Mouse (Mus musculus): ENCODE results near the gene C87499. TPM values are rescaled to one million over a fixed set of nuclear protein-coding genes. Genes with fewer than 3 reads are reported as not detected.

Gene C87499
- polyA plus RNA-seq, 1 experiment from 2014 or later: not detected

DNA sequence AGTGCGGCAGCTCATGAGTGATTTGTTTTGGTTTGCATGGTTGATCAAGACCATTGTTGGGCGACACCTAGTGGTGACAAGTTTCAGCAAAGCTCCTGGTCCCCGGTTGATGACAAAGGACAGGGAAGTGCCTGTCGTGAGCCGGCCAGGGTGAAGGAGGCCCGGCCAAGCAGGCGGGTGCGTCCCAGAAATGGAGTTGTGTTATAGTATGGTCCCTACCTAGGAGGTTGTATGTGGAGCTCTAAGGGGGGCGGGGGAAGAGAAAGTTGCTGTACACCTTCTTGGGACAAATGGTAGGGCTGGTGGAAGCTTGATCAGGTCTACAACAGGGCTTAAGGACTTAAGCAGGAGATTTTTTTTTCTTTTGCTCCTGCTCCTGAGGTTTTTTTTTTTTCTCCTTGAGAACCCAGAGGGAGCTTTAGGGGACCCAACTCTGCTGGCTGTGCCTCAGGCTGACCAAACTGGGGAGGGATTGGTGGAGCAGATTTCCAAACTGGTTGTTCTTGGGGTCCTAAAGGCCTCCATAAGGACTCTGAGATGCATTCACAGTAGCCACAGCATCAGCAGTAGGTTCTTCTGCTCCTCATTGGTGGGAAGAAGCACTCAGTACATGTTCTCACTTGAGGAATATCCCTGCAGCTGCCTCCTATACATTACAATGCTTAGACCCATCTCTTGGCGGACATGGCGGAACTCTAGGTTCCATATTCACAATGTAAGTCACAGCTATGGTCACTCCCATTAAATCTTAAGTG lies 7.0 kb upstream of the C87499 start:
- Histone ChIP-seq H3K9ac (ENCODE audit: low read length) (no peak overlapping the region), H3K27ac (ENCODE audit: low read depth, low read length) (no peak overlapping the region), H3K9me3 (ENCODE audit: control insufficient read depth, low read length) (no peaks in the 10 kb centered on the region), H3K36me3 (ENCODE audit: control insufficient read depth, insufficient read depth, low read length) (no peaks in the 10 kb centered on the region), H3K4me2 (ENCODE audit: low read depth) (no peak overlapping the region), H3K27me3 (ENCODE audit: control insufficient read depth, insufficient read depth, low read length) (no peaks in the 10 kb centered on the region), H3K4me3 (ENCODE audit: low read depth, low read length) (no peak overlapping the region), H3K4me1 (ENCODE audit: control insufficient read depth, insufficient read depth, low read length) (no peaks in the 10 kb centered on the region)
- ATAC-seq (ENCODE audit: insufficient read depth, low FRiP score, low TSS enrichment) (peak; percentile 95), DNase-seq (ENCODE audit: low spot score) (peak; percentile 87)
- WGBS: 22% methylated on average over 11 of the region's 11 CpGs

GRCm38 (mm10) chr4:88640704-88641076 lies 6.5 kb upstream of the C87499 start:
- no peak for DNase-seq (ENCODE audit: low spot score)
- Histone ChIP-seq H3K27me3 (ENCODE audit: control insufficient read depth, insufficient read depth, low read length) (no peaks in the 10 kb centered on the region), H3K4me2 (ENCODE audit: low read depth) (no peak overlapping the region), H3K27ac (ENCODE audit: low read depth, low read length) (no peak overlapping the region), H3K4me1 (ENCODE audit: control insufficient read depth, insufficient read depth, low read length) (no peaks in the 10 kb centered on the region), H3K4me3 (ENCODE audit: low read depth, low read length) (no peak overlapping the region), H3K36me3 (ENCODE audit: control insufficient read depth, insufficient read depth, low read length) (no peaks in the 10 kb centered on the region), H3K9ac (ENCODE audit: low read length) (no peak overlapping the region), H3K9me3 (ENCODE audit: control insufficient read depth, low read length) (no peaks in the 10 kb centered on the region)
- no peak for ATAC-seq (ENCODE audit: insufficient read depth, low FRiP score, low TSS enrichment)
- 69% methylated on average over 8 of the region's 8 CpGs for WGBS

DNA sequence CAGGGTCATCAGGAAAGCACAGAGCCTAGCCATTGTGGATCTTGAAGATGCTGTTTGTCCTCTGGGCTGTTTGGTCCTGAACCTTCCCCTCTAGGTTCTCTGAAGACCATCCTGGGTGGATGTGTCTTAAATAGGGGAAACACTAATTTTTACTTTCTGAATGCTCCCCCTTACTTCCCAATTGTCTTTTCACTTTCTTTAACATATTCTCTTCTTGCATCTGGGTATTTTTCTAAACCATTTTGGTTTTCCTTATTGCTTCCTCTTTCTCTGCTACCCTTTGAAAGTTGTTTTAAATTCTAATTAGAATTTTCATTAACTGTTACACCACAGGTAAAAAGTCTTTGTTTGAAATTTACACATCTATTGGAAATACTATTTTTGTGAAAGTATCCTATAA lies 30.9 kb downstream of the C87499 start, which contains the start of gene Ifna12:
Gene Ifna12, minus strand, starts transcription at position 101 of the 400 bp plus-strand sequence.
- Histone ChIP-seq H3K9me3 (ENCODE audit: control insufficient read depth, low read length) (no peaks in the 10 kb centered on the region), H3K4me1 (ENCODE audit: control insufficient read depth, insufficient read depth, low read length) (no peaks in the 10 kb centered on the region), H3K27me3 (ENCODE audit: control insufficient read depth, insufficient read depth, low read length) (no peaks in the 10 kb centered on the region), H3K4me2 (ENCODE audit: low read depth) (no peak within 1 kb of the TSS), H3K27ac (ENCODE audit: low read depth, low read length) (no peak within 1 kb of the TSS), H3K4me3 (ENCODE audit: low read depth, low read length) (no peak within 1 kb of the TSS), H3K9ac (ENCODE audit: low read length) (no peak within 1 kb of the TSS), H3K36me3 (ENCODE audit: control insufficient read depth, insufficient read depth, low read length) (no peaks in the 10 kb centered on the region)
- DNase-seq (ENCODE audit: low spot score) (no peak), ATAC-seq (ENCODE audit: insufficient read depth, low FRiP score, low TSS enrichment) (no peak)

DNA sequence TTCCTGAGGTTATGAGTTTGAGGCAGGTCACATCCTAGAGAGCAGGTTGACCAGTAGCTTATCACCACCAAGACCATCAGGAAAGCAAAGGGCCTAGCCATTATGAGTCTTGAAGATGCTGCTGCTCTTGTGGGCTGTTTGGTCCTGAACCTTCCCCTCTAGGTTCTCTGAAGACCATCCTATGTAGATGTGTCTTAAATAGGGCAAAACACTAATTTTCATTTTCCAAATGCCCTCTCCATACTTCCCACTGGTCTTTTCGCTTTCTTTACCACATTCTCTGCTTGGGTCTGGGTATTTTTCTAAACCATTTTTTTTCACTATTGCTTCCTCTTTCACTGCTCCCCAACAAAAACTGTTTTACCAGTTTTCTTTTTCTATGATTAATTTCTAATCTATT lies 41.9 kb downstream of the C87499 start, which contains the start of gene Ifna9:
Gene Ifna9, minus strand, starts transcription at position 101 of the 400 bp plus-strand sequence.
- H3K27ac ChIP-seq (ENCODE audit: low read depth, low read length): no peak within 1 kb of the TSS
- ATAC-seq (ENCODE audit: insufficient read depth, low FRiP score, low TSS enrichment) (no peak), DNase-seq (ENCODE audit: low spot score) (no peak)
- WGBS: 82% methylated on average over 1 of the region's 1 CpGs
- no peak within 1 kb of the TSS for H3K9ac ChIP-seq (ENCODE audit: low read length)
- no peaks in the 10 kb centered on the region for H3K4me1 ChIP-seq (ENCODE audit: control insufficient read depth, insufficient read depth, low read length)
- no peaks in the 10 kb centered on the region for H3K36me3 ChIP-seq (ENCODE audit: control insufficient read depth, insufficient read depth, low read length)
- no peak within 1 kb of the TSS for H3K4me2 ChIP-seq (ENCODE audit: low read depth)
- H3K9me3 ChIP-seq (ENCODE audit: control insufficient read depth, low read length): no peaks in the 10 kb centered on the region
- no peaks in the 10 kb centered on the region for H3K27me3 ChIP-seq (ENCODE audit: control insufficient read depth, insufficient read depth, low read length)
- no peak within 1 kb of the TSS for H3K4me3 ChIP-seq (ENCODE audit: low read depth, low read length)

Other genes starting within 250 kb of the C87499 start
- gene Hacd4, start 195.5 kb downstream of the C87499 start, polyA plus RNA-seq (2014; fragmentation: Nextera tagmentation; extraction: Ambion mirVana): 2.5 and 3.2 TPM in 2 replicates
- not detected in 2 replicates for gene Ifnb1, start 111.6 kb downstream of the C87499 start, polyA plus RNA-seq (2014; fragmentation: Nextera tagmentation; extraction: Ambion mirVana)
- not detected in 2 replicates for gene Ifna15, start 76.2 kb downstream of the C87499 start, polyA plus RNA-seq (2014; fragmentation: Nextera tagmentation; extraction: Ambion mirVana)
- not detected in 2 replicates for gene Ifna14, start 62.6 kb downstream of the C87499 start, polyA plus RNA-seq (2014; fragmentation: Nextera tagmentation; extraction: Ambion mirVana)
- not detected in 2 replicates for gene Ifna9, start 42.0 kb downstream of the C87499 start, polyA plus RNA-seq (2014; fragmentation: Nextera tagmentation; extraction: Ambion mirVana)
- gene Ifna12, start 31.0 kb downstream of the C87499 start, polyA plus RNA-seq (2014; fragmentation: Nextera tagmentation; extraction: Ambion mirVana): not detected in 2 replicates
- gene Ifna13, start 10.0 kb upstream of the C87499 start, polyA plus RNA-seq (2014; fragmentation: Nextera tagmentation; extraction: Ambion mirVana): not detected in 2 replicates
- not detected in 2 replicates for gene Ifna16, start 42.5 kb upstream of the C87499 start, polyA plus RNA-seq (2014; fragmentation: Nextera tagmentation; extraction: Ambion mirVana)
- not detected in 2 replicates for gene Ifna2, start 49.5 kb upstream of the C87499 start, polyA plus RNA-seq (2014; fragmentation: Nextera tagmentation; extraction: Ambion mirVana)
- gene Ifnab, start 56.9 kb upstream of the C87499 start, polyA plus RNA-seq (2014; fragmentation: Nextera tagmentation; extraction: Ambion mirVana): not detected in 2 replicates
- gene Gm26566, start 87.4 kb upstream of the C87499 start, polyA plus RNA-seq (2014; fragmentation: Nextera tagmentation; extraction: Ambion mirVana): 1.9 and 2.1 TPM in 2 replicates
- gene Klhl9, start 88.1 kb upstream of the C87499 start, polyA plus RNA-seq (2014; fragmentation: Nextera tagmentation; extraction: Ambion mirVana): 151 and 152 TPM in 2 replicates
- gene Gm13271, start 120.5 kb upstream of the C87499 start, polyA plus RNA-seq (2014; fragmentation: Nextera tagmentation; extraction: Ambion mirVana): 0.53 TPM in 1 of 2 replicates, not detected in the other
- not detected in 2 replicates for gene Gm13283, start 125.7 kb upstream of the C87499 start, polyA plus RNA-seq (2014; fragmentation: Nextera tagmentation; extraction: Ambion mirVana)
- 0.31 and 0.46 TPM in 2 replicates for gene Gm13290, start 139.4 kb upstream of the C87499 start, polyA plus RNA-seq (2014; fragmentation: Nextera tagmentation; extraction: Ambion mirVana)
- not detected in 2 replicates for gene Gm13289, start 142.5 kb upstream of the C87499 start, polyA plus RNA-seq (2014; fragmentation: Nextera tagmentation; extraction: Ambion mirVana)
- not detected in 2 replicates for gene Gm13272, start 145.4 kb upstream of the C87499 start, polyA plus RNA-seq (2014; fragmentation: Nextera tagmentation; extraction: Ambion mirVana)
- gene Ifnz, start 147.7 kb upstream of the C87499 start, polyA plus RNA-seq (2014; fragmentation: Nextera tagmentation; extraction: Ambion mirVana): not detected in 2 replicates
- not detected in 2 replicates for gene Gm13276, start 151.3 kb upstream of the C87499 start, polyA plus RNA-seq (2014; fragmentation: Nextera tagmentation; extraction: Ambion mirVana)
- not detected in 2 replicates for gene Gm13277, start 154.2 kb upstream of the C87499 start, polyA plus RNA-seq (2014; fragmentation: Nextera tagmentation; extraction: Ambion mirVana)
- not detected in 2 replicates for gene Gm13278, start 157.1 kb upstream of the C87499 start, polyA plus RNA-seq (2014; fragmentation: Nextera tagmentation; extraction: Ambion mirVana)
- gene Gm13275, start 160.1 kb upstream of the C87499 start, polyA plus RNA-seq (2014; fragmentation: Nextera tagmentation; extraction: Ambion mirVana): not detected in 2 replicates
- gene Gm13279, start 163.0 kb upstream of the C87499 start, polyA plus RNA-seq (2014; fragmentation: Nextera tagmentation; extraction: Ambion mirVana): not detected in 2 replicates
- 0.19 TPM in 1 of 2 replicates, not detected in the other for gene Gm13285, start 165.3 kb upstream of the C87499 start, polyA plus RNA-seq (2014; fragmentation: Nextera tagmentation; extraction: Ambion mirVana)
- gene Gm13287, start 168.8 kb upstream of the C87499 start, polyA plus RNA-seq (2014; fragmentation: Nextera tagmentation; extraction: Ambion mirVana): not detected in 2 replicates
- not detected in 2 replicates for gene Gm13288, start 171.1 kb upstream of the C87499 start, polyA plus RNA-seq (2014; fragmentation: Nextera tagmentation; extraction: Ambion mirVana)
- not detected in 2 replicates for gene Ifna7, start 181.8 kb upstream of the C87499 start, polyA plus RNA-seq (2014; fragmentation: Nextera tagmentation; extraction: Ambion mirVana)
- not detected in 2 replicates for gene Ifna11, start 185.5 kb upstream of the C87499 start, polyA plus RNA-seq (2014; fragmentation: Nextera tagmentation; extraction: Ambion mirVana)
- gene Ifna6, start 193.0 kb upstream of the C87499 start, polyA plus RNA-seq (2014; fragmentation: Nextera tagmentation; extraction: Ambion mirVana): not detected in 2 replicates
- gene Ifna5, start 201.1 kb upstream of the C87499 start, polyA plus RNA-seq (2014; fragmentation: Nextera tagmentation; extraction: Ambion mirVana): not detected in 2 replicates
- not detected in 2 replicates for gene Ifna4, start 207.4 kb upstream of the C87499 start, polyA plus RNA-seq (2014; fragmentation: Nextera tagmentation; extraction: Ambion mirVana)
- gene Ifna1, start 215.7 kb upstream of the C87499 start, polyA plus RNA-seq (2014; fragmentation: Nextera tagmentation; extraction: Ambion mirVana): not detected in 2 replicates
- not detected in 2 replicates for gene Ifne, start 245.8 kb upstream of the C87499 start, polyA plus RNA-seq (2014; fragmentation: Nextera tagmentation; extraction: Ambion mirVana)

Data from neural tube, embryonic 11.5 days (tissue).